Mouse (Mus musculus) c-Kit-positive CD71-negative TER-119-negative erythroid progenitor cells, embryonic 14.5 days (primary cell): ENCODE data around the gene Nde1.
"Not testable (repeated sequence)": the region's sequence is repeated elsewhere in the genome, so short reads cannot be mapped to it uniquely, and the experiment has no call there.

Experiments used
- DNase-seq: peaks from one replicate; pipeline ENCODE4 v3.0.0-alpha.2; 2013; ENCODE audit warnings: low read depth

The Nde1 gene

GRCm38 (mm10) chr16:14162988-14163416 lies at the start of gene Nde1, which contains the start of gene Marf1:
Gene Nde1 (plus strand): TSS chr16:14163275.
Gene Marf1 (minus strand): TSS chr16:14163351.
- peak; percentile 87 for DNase-seq

DNA sequence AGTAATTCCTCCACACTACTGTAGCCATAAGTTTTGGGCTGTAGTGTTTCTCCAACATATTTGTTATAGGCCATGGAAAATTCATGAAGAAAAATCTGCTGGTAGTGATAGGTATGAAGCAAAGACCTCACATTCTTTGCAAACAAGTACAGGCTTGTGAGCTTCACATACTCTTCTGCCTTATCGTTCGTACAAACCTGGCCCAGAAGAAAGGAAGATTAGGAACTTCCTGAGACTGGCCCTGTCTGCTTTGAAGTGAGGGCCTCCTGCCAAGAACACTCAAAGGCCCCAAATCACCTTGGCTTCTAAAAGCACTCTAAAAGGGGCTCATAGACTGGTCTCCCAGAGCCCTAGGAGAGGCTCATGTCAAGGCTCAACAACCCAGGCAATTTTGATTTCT lies 45.8 kb upstream of the Nde1 start:
- no peak for DNase-seq

DNA sequence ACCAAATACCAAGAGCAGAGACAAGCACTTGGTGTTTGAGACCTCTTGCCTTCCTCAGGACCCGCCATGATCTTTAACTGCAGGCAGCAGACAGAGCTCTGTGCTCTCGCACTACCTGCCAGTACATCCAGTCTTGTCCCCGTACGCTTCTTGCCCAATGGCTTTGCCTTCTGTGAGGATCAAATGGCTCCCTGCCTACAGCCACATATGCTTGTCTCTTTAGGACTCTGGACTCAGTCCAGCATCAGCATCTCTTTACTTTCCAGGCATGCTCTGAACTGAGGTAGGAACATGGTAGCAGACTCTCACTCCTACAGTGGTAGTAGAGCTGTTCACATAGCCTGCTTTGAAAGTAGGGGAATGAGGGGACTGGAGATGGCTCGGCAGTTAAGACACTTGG lies 42.1 kb upstream of the Nde1 start:
- no peak for DNase-seq

- no peak for DNase-seq
Measured at GRCm38 (mm10) chr16:14121563-14121962, 41.5 kb upstream of the Nde1 start.

DNA sequence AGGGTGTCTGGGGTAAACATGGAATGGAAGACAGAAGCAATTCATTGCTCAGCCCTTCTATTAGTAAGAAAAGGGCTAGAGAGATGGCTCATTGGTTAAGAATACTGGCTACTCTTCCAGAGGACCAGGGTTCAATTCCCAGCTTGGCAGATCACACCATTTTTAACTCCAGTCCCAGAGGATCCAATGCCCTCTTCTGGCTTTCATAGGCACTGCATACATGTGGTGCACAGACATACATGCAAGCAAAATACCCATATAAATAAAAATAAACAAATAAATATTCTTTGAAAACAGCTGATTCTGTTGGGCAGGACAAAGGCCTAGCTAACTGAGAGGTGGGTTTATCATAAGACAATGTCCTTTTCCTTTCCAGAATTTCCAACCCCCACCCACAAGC lies 40.5 kb upstream of the Nde1 start:
- no peak for DNase-seq

DNA sequence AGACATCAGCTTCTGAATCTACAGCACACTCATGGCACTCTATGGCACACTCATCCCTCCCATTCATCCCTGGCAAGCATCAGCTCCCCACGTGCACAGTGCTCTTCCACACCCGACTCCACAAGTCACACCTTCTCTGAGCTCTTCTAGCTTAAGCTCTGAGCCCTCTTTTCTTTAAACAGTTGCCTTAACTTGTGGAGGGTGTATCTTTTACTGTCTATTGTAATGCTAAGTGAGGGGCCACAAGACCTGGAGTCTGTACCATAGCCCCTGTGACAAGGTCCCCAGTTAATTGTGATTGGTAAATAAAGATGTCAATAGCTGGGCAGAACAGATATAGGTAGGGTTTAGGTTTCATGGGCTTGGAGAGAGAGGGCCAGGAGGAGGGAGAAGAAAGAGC lies 39.2 kb upstream of the Nde1 start:
- no peak for DNase-seq

DNA sequence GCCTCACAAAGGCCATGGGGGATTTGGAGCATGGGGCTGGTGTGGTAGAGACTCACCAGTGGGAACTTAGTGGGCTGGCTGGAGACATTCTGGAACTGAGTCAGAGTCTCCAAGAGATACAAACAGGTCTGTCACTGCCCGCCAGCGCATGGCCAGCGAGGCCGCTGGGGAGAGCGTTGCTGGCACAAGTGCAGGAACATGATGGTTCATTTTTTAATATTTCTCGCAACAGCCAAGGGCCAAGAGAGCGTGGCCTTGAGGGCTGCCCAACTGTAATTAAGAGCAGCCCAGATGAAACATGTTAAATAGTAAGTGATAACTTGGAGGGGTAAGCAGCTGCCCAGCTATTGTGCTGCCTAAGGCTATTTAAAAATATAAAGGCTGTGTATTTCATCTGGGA lies 38.4 kb upstream of the Nde1 start:
- DNase-seq: no peak

DNA sequence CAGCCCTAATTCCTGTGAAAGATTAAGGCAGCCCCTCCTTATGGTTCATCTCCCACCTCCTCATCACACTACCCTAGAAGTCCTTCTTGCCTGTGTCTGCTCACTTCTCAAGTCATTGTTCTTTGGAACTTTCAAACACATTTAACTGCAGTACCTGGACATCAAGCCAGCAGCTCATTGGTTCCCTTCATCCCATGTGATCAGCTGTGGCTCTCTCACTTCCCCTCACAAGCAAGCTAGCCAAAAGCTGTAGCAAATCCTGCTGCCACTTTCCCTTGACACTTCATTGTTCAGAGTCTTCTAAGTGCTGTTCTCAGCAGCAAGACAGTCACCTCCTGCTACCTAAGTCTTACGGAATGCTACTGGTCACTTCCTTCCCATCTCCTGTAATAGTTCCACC lies 37.8 kb upstream of the Nde1 start:
- DNase-seq: no peak

- no peak for DNase-seq
Measured at GRCm38 (mm10) chr16:14128977-14129376, 34.1 kb upstream of the Nde1 start.

GRCm38 (mm10) chr16:14130796-14131195 lies 32.3 kb upstream of the Nde1 start:
- no peak for DNase-seq

DNA sequence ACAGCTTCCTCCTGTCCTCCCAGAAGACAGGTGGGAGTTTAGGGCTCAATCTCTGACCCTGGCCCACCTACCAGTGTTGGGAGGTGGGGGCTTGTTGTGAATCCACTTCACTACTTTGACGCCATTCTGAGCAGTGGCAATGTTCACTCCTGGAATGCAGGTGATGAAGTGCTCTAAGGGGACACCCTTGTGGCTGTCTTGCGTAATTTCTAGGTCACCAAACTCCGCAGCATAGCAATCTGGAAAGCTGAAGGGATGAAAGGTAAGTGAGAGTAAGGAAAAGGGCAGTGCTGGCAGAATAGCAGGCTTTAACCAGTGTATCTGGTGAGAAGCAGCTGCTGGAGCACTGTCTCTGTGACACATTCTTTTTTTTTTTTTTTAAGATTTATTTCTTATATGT lies 31.7 kb upstream of the Nde1 start:
- DNase-seq: no peak

DNA sequence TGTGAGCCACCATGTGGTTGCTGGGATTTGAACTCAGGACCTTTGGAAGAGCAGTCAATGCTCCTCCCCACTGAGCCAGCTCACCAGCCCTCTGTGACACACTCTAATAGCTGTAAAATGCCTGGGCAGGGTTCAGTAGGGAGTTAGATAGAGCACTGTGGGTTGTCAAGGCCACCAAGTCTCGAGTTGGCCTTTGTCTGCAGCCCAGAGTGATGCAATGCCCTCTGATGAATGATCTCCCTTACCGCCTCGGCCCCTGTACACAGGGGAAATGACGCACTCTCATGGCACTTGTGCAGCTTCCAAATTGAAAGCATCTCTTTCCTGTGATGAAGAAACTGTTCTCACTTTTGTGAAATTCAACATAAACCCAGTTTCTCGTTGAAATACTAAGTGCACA lies 31.2 kb upstream of the Nde1 start:
- no peak for DNase-seq

GRCm38 (mm10) chr16:14135014-14135413 lies 28.1 kb upstream of the Nde1 start:
- DNase-seq: no peak

GRCm38 (mm10) chr16:14137976-14138561 lies 25.0 kb upstream of the Nde1 start:
- no peak for DNase-seq

DNA sequence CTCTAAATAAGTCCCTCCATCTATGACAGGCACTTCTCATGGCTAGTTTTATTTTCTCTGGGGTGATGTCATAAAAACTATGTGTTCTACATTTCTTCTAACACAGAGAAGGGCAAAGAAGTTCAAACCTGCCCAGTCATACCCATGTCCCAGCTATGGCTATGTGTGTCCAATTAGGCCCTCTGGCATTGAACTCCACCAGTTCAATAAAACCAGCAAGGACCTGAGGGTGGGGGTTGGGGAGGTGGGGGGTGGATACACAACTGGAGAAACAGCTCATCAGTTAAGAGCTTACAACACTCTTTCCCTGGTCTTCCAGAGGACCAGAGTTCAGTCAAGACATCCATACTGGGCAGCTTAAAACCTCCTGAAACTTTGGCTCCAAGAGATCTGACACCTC lies 24.0 kb upstream of the Nde1 start:
- no peak for DNase-seq

DNA sequence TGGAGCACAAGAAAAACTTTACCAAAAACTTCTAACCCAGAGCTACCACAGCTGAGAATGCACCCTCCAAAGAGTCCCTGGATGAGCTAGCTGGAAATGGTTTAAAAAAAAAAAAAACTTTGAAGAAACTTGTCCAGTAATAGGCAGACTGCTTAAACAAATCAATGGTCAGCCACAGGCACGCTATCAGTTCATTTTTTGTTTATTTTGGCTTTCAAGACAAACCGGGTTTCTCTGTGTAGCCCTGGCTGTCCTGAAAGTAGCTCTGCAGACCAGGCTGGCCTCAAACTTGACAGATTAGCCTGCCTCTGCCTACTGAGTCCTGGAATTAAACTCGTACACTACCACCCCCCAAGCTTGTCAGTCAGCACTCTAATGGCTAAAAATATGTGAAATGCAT lies 19.8 kb upstream of the Nde1 start:
- no peak for DNase-seq

DNA sequence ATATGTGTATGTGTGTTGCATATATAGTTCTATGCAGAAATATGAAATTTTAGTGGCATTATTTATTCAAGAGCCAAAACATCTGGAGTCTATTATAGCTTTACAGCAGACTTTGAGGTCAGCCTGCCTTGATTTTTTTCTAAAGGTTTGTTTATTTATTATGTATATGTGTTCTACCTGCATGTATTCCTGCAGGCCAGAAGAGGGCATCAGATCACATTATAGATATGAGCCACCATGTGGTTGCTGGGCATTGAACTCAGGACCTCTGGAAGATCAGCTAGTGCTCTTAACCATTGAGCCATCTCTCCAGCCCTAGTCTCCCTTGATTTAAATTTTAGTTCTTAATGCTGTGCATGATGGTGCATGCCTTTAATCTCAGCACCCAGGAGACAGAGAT lies 15.4 kb upstream of the Nde1 start:
- DNase-seq: no peak

- no peak for DNase-seq
Measured at GRCm38 (mm10) chr16:14151718-14152117, 11.4 kb upstream of the Nde1 start.

- not testable (repeated sequence) for DNase-seq
Measured at GRCm38 (mm10) chr16:14155638-14156037, 7.4 kb upstream of the Nde1 start.

DNA sequence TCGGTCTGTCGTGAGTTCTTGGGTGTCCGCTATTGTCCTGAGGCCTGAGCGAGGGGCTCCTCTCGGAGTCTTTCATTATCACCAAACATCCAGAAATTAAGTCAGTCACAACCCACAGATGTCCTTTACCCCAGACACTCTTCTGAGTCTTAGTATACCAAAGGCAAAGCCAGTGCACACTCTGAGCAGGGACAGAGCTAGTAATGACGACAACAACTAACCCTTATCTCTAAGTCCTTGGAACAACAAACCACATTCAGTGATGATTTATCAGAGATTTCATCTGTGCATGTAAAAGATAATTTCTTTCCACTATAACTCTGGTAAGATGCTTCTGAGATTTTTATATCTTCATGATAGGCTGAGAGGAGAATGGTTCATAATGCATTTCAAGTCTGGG lies 6.8 kb upstream of the Nde1 start:
- no peak for DNase-seq

- DNase-seq: no peak
Measured at GRCm38 (mm10) chr16:14158536-14158935, 4.5 kb upstream of the Nde1 start.

DNA sequence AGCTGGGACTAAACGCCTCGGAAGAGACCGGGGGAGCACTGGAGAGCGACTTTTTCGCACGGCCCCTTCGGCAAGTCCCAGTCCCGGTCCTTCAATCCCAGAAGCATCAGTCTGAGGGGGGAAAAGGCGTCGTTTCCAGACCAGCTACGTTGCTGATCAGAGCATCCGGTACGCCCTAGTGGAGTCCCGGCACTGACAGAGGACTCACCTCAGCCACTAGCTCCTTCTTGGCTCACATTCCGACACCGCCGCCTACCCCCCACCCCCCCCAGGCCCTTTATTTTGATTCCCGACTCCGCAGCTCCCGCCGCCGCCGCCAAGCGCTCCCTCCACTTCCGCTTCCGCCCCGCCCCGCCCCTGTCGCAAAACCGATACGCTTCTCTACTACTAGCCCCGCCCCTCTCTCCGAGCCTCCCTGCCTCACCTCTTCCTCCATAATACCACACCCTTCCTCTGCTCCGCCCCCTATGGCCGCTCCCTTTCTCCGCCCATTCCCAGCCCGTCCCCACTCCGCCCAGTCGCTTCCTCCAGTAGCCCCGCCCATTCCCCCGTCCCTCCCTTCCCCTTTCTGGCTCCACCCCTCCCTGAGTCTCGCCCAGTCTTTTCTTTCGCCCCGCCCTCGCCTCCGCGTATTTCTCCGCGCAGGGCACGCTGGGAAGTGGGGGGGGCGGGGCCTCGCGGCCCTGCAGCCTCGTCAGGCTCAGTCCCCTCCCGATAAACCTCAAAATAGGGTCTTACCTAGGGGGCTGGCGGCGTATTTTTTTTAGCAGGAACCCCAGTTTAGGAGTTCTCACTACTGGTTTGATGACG lies 3.9 kb upstream of the Nde1 start:
- peak; percentile 97 for DNase-seq

DNA sequence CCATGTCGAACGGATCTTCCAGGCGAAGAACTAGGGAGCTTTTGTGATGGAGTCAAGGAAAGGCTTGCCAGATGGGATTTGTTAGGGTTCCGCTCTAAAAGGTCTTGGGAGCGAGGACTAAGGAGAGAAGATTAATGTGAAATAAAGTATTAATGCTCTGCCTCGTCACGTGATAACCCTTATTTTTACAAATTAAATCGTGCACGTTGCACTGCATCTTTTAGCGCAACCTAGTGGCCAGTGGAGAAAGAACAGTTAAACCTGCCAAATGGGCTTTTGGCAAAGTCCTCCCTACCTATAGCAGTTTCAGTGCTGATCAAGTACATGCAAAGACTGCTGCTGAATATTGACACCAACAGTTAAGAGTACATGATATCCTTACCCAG lies 3.3 kb upstream of the Nde1 start:
- peak; percentile 66 for DNase-seq

DNA sequence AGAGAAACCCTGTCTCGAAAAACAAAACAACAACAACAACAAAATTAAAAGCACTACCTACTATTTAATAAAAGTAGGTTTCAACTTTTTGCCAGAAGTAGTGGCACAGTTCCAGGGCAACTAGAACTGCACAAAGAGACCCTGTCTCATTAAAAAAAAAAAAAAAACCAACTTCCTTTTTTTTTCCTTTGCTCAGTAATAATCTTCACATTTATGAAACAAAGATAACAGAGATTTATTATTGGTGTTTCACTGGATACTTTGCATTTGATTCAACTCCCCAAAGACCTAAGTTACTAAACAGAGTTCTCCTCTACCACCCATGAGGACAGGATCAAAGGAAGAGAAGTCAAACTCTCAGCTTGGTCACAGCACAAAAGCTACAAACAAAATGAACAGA lies 2.1 kb upstream of the Nde1 start:
- DNase-seq: no peak
